Mouse (Mus musculus) thymus, adult 2 months (tissue): ENCODE measurements around the gene Ubash3b. TPM values are rescaled to one million over a fixed set of nuclear protein-coding genes. Genes with fewer than 3 reads are reported as not detected.

Experiments
- DNase-seq: peaks from one replicate; pipeline ENCODE4 v3.0.0; 2021
- H3K27ac ChIP-seq: fragments of 200-500 bp; 2 replicates; pipeline ENCODE4 v1.5.1; 2012; ENCODE audit warnings: low read length, control low read depth; ENCODE audit not compliant: control insufficient read depth, insufficient read depth
- H3K27me3 ChIP-seq: fragments of 200-500 bp; 2 replicates; pipeline ENCODE4 v1.6.1; 2012; ENCODE audit warnings: mild to moderate bottlenecking, low read length, moderate library complexity, mixed read lengths; ENCODE audit not compliant: control insufficient read depth, insufficient read depth
- H3K36me3 ChIP-seq: fragments of 200-500 bp; 2 replicates; pipeline ENCODE4 v1.6.1; 2012; ENCODE audit warnings: mild to moderate bottlenecking, low read length, moderate library complexity; ENCODE audit not compliant: control insufficient read depth, insufficient read depth
- H3K4me1 ChIP-seq: fragments of 200-500 bp; replicated peaks from 2 replicates; pipeline ENCODE4 v1.6.1; 2012; ENCODE audit warnings: low read length; ENCODE audit not compliant: control insufficient read depth, insufficient read depth
- H3K4me3 ChIP-seq: fragments of 200-500 bp; 2 replicates; pipeline ENCODE4 v1.5.1; 2012; ENCODE audit warnings: mild to moderate bottlenecking, low read length, control low read depth, moderate library complexity; ENCODE audit not compliant: control insufficient read depth, insufficient read depth
- CTCF ChIP-seq: fragments of 200-500 bp; IDR thresholded peaks from 2 replicates; pipeline ENCODE4 v1.5.1; 2012; ENCODE audit warnings: mild to moderate bottlenecking, control low read depth, low read length, moderate library complexity, borderline replicate concordance; ENCODE audit not compliant: control insufficient read depth, poor library complexity, insufficient read depth; ENCODE audit errors: extremely low read depth
- POLR2A ChIP-seq: fragments of 200-500 bp; IDR thresholded peaks from 2 replicates; pipeline ENCODE4 v1.6.1; 2012; ENCODE audit warnings: mild to moderate bottlenecking, low read length, control low read depth, moderate library complexity; ENCODE audit not compliant: control insufficient read depth, poor library complexity, insufficient read depth; ENCODE audit errors: extremely low read depth
- WGBS: fragments of 180-500 bp; shearing (Covaris S2); methylation state at CpG from one replicate; pipeline ENCODE4 v1.1.7; 2018; 5-methylcytosine and 5-hydroxymethylcytosine counted together
- polyA plus RNA-seq: library from polyadenylated mRNA; depleted of rRNA; stranded (reverse); fragments of >200 nt; gene quantifications from 2 replicates; pipeline ENCODE4 v1.2.3, GENCODE M21; 2012; rRNA removed

Ubash3b gene
- polyA plus RNA-seq: 7.0 and 7.6 TPM in 2 replicates

GRCm38 (mm10) chr9:41161413-41161812 is at the start of gene Ubash3b:
Gene Ubash3b, minus strand, starts transcription at chr9:41161697.
- Histone ChIP-seq H3K27ac (no peak within 1 kb of the TSS), H3K4me3 (no peak within 1 kb of the TSS), H3K27me3 (no peaks in the 10 kb centered on the region), H3K4me1 (peaks cover 12% of the 10 kb centered on the region), H3K36me3 (no peaks in the 10 kb centered on the region)
- 85% methylated on average over 6 of the region's 6 CpGs for WGBS
- TF ChIP-seq CTCF: no peak
- no peak for DNase-seq

GRCm38 (mm10) chr9:41207130-41208104 is 45.9 kb upstream of the Ubash3b start:
- DNase-seq: peak; percentile 92
- Histone ChIP-seq H3K27me3 (no peaks in the 10 kb centered on the region), H3K4me3 (no peak overlapping the region), H3K27ac (peak overlapping the region; percentile 60), H3K36me3 (no peaks in the 10 kb centered on the region), H3K4me1 (peaks cover 3% of the 10 kb centered on the region; the same call in 1 of the 2 replicates)
- WGBS: 12% methylated on average over 28 of the region's 28 CpGs
- TF ChIP-seq POLR2A (no peak), CTCF (peak; percentile 78; the same call in 1 of the 2 replicates)

- no peaks in the 10 kb centered on the region for H3K4me1 ChIP-seq
- DNase-seq: no peak
- TF ChIP-seq CTCF (no peak), POLR2A (no peak)
- no peak overlapping the region for H3K27ac ChIP-seq
- H3K36me3 ChIP-seq: no peaks in the 10 kb centered on the region
- WGBS: 91% methylated on average over 12 of the region's 12 CpGs
- H3K27me3 ChIP-seq: no peaks in the 10 kb centered on the region
- no peak overlapping the region for H3K4me3 ChIP-seq
These were observed 45.2 kb upstream of the Ubash3b start for GRCm38 (mm10) chr9:41206717-41207116.

DNA sequence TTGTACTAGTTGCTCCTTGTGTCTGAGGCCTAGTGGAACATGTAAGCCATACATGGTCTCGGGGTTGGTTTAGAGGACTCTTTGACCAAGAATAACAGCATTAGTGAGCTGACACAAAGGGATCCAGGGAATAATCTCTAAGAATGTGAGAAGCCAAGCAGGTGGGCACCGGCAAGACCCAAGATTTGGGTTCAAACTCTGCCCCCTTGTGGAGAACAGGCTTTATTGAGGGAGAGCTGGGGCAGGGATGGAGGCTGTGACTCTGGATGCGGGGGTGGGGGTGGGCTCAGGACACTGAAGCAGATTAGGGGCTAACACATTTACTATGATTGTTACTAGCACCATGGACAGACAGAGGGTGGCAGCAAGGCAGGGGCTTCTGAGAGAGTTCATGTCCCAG is 43.8 kb upstream of the Ubash3b start:
- Histone ChIP-seq H3K4me1 (no peaks in the 10 kb centered on the region), H3K4me3 (no peak overlapping the region), H3K27ac (no peak overlapping the region), H3K27me3 (no peaks in the 10 kb centered on the region), H3K36me3 (no peaks in the 10 kb centered on the region)
- WGBS: 80% methylated on average over 3 of the region's 3 CpGs
- TF ChIP-seq CTCF (no peak), POLR2A (no peak)
- no peak for DNase-seq

DNA sequence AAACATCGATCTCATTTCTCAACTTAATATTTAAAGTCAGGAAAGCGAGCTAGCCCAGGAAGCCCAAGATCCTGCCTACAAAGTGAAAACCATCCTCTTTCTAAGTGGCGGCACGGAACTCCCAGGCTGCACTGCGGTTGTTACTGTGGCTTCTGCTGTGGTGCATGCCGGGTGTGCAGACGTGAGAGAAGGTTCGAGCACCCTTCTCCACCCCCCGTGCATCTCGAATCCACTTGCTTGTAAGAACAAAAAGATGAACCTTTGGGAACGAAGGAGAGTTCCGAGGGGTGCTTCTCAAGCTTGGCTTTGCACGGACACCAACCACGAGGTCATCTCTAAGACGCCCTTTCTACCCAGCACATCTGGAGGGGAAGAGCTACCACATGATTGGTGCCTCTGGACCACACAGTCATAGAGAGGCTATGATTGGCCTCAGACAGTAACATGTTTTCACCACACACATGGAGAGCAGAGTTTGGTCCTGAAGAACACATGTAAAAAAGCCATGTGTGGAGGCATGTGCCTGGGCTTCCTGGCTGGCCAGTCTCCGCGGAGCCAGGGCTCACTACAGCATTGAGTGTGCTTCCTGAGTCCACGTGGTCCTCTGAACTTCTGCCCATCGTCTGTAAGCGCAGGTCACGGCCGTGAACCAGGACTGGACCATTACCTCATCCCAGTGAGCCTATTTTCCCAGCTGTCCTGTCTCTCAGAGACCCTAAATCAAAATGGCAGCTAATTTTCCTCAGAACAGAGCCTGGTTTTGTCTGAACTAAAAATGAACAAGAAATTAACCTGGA is 38.2 kb upstream of the Ubash3b start:
- Histone ChIP-seq H3K27ac (no peak overlapping the region), H3K27me3 (no peaks in the 10 kb centered on the region), H3K4me1 (no peaks in the 10 kb centered on the region), H3K36me3 (no peaks in the 10 kb centered on the region), H3K4me3 (no peak overlapping the region)
- WGBS: 86% methylated on average over 22 of the region's 22 CpGs
- no peak for DNase-seq
- no peak for TF ChIP-seq CTCF
- no peak for TF ChIP-seq POLR2A

GRCm38 (mm10) chr9:41198501-41199265 is 37.2 kb upstream of the Ubash3b start:
- H3K4me1 ChIP-seq: no peaks in the 10 kb centered on the region
- no peaks in the 10 kb centered on the region for H3K36me3 ChIP-seq
- no peak overlapping the region for H3K4me3 ChIP-seq
- no peak for DNase-seq
- no peak for TF ChIP-seq CTCF
- TF ChIP-seq POLR2A: no peak
- WGBS: 91% methylated on average over 12 of the region's 12 CpGs
- H3K27me3 ChIP-seq: no peaks in the 10 kb centered on the region
- H3K27ac ChIP-seq: no peak overlapping the region
